Mouse (Mus musculus) heart, embryonic 15.5 days (tissue): ENCODE measurements around the gene Reln. TPM values are rescaled to one million over a fixed set of nuclear protein-coding genes. Genes with fewer than 3 reads are reported as not detected.

Experiments
- ATAC-seq: fragments of 200-750 bp; cut with Nextera tagmentation; replicated peaks from 2 replicates; pipeline ENCODE4 v1.8.0; 2017; ENCODE audit warnings: low read depth, moderate TSS enrichment; ENCODE audit not compliant: insufficient number of reproducible peaks, insufficient read depth, low FRiP score
- H3K27ac ChIP-seq: fragments of 300-500 bp; sonication (generic); 2 replicates; pipeline ENCODE4 v1.5.1; 2015; ENCODE audit warnings: mild to moderate bottlenecking, inconsistent platforms
- H3K27me3 ChIP-seq: fragments of 300-500 bp; sonication (generic); 2 replicates; pipeline ENCODE4 v1.6.1; 2015; ENCODE audit warnings: inconsistent platforms
- H3K36me3 ChIP-seq: fragments of 300-500 bp; sonication (generic); 2 replicates; pipeline ENCODE4 v1.6.1; 2015; ENCODE audit warnings: mild to moderate bottlenecking, inconsistent platforms
- H3K4me1 ChIP-seq: fragments of 300-500 bp; sonication (generic); replicated peaks from 2 replicates; pipeline ENCODE4 v1.6.1; 2015; ENCODE audit warnings: inconsistent platforms
- H3K4me2 ChIP-seq: fragments of 300-500 bp; sonication (generic); 2 replicates; pipeline ENCODE4 v1.6.1; 2015; ENCODE audit warnings: inconsistent platforms, mild to moderate bottlenecking, moderate library complexity
- H3K4me3 ChIP-seq: fragments of 300-500 bp; sonication (generic); 2 replicates; pipeline ENCODE4 v1.5.1; 2015; ENCODE audit warnings: mild to moderate bottlenecking, inconsistent platforms
- H3K9ac ChIP-seq: fragments of 300-500 bp; sonication (generic); 2 replicates; pipeline ENCODE4 v1.6.1; 2015; ENCODE audit warnings: mild to moderate bottlenecking, inconsistent platforms
- H3K9me3 ChIP-seq: fragments of 300-500 bp; sonication (generic); replicated peaks from 2 replicates; pipeline ENCODE4 v1.6.1; 2016; ENCODE audit warnings: inconsistent platforms
- WGBS: fragments of 180-500 bp; shearing (Covaris S2); methylation state at CpG from one replicate; pipeline ENCODE4 v1.1.7; 2015; ENCODE audit warnings: mixed read lengths; 5-methylcytosine and 5-hydroxymethylcytosine counted together
- polyA plus RNA-seq: library from polyadenylated mRNA; unstranded; fragments of >200 nt; fragmentation: Nextera tagmentation; extraction: Ambion mirVana; gene quantifications from 2 replicates; pipeline ENCODE4 v1.2.1, GENCODE M21; 2015

Gene Reln
- polyA plus RNA-seq, 1 experiment from 2014 or later: 1.5 TPM

DNA sequence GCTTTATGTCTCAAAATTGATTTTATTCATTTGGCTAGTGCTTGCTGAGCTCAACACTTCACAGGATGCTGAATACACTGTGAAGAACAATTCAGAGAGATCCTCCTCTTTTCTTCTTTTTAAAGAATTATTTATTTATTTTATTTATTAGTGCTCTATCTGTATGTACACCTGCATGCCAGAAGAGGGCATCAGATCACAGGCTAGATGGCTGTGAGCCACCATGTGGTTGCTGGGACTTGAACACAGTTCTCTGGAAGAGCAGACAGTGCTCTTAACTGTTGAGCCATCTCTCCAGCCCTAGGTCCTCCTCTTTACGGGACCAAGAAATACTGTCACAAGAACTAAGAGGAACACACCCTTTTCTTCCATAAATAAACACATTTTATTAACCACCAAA lies 399.9 kb downstream of the Reln start:
- H3K36me3 ChIP-seq: no peaks in the 10 kb centered on the region
- H3K9ac ChIP-seq: no peak overlapping the region
- H3K27me3 ChIP-seq: no peaks in the 10 kb centered on the region
- no peak overlapping the region for H3K4me3 ChIP-seq
- no peaks in the 10 kb centered on the region for H3K9me3 ChIP-seq
- ATAC-seq: no peak
- no peak overlapping the region for H3K4me2 ChIP-seq
- no peak overlapping the region for H3K27ac ChIP-seq
- no peaks in the 10 kb centered on the region for H3K4me1 ChIP-seq
- WGBS: 97% methylated on average over 1 of the region's 1 CpGs

DNA sequence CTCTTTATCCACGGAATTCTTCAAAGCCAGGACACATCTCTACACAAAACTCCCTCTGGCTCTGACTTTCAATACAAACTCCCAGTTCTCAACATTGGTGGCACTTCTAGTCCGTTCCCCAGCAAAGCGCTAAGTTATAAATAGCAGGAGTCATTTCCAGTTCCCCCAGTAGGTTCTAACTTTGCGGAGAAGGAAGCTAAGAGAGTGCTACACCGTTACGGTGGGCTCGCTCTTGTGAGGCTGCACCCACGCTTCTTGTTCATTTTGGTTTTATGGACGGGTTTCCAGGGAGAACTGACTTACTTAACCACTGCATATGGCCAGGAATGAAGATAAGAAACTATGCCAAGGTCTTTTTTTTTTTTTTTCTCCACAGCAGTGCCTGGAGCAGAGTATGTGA lies 405.1 kb downstream of the Reln start:
- Histone ChIP-seq H3K4me1 (peaks cover 9% of the 10 kb centered on the region; the same call in 1 of the 2 replicates), H3K27me3 (no peaks in the 10 kb centered on the region), H3K27ac (no peak overlapping the region), H3K4me2 (peak overlapping the region; percentile 29; the same call in 1 of the 2 replicates), H3K9ac (no peak overlapping the region), H3K36me3 (no peaks in the 10 kb centered on the region), H3K4me3 (no peak overlapping the region), H3K9me3 (no peaks in the 10 kb centered on the region)
- WGBS: 37% methylated on average over 9 of the region's 9 CpGs
- no peak for ATAC-seq

DNA sequence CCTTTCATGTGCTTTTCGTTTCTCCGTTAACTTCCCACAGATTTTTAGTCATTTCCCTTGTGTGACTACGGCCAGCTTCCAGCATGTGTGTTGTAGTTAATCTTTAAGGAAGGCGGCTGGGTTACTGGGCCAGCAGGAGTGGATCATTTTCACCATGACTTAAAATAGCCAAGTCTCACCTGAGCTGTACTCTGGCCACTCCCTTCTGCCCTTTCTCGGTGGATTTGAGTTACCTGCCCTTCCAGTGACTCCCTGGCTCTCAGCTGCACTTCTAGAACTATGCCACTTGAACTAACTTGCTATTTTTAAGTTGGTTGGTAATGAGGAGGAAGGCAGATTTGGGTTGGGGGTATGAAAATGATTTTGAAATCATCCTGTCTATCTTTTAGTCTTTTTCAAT lies 406.4 kb downstream of the Reln start:
- no peaks in the 10 kb centered on the region for H3K9me3 ChIP-seq
- H3K36me3 ChIP-seq: no peaks in the 10 kb centered on the region
- H3K27ac ChIP-seq: no peak overlapping the region
- no peak overlapping the region for H3K4me3 ChIP-seq
- no peak for ATAC-seq
- H3K4me2 ChIP-seq: no peak overlapping the region
- H3K4me1 ChIP-seq: peaks cover 9% of the 10 kb centered on the region; the same call in 1 of the 2 replicates
- WGBS: 66% methylated on average over 5 of the region's 5 CpGs
- H3K27me3 ChIP-seq: no peaks in the 10 kb centered on the region
- no peak overlapping the region for H3K9ac ChIP-seq

DNA sequence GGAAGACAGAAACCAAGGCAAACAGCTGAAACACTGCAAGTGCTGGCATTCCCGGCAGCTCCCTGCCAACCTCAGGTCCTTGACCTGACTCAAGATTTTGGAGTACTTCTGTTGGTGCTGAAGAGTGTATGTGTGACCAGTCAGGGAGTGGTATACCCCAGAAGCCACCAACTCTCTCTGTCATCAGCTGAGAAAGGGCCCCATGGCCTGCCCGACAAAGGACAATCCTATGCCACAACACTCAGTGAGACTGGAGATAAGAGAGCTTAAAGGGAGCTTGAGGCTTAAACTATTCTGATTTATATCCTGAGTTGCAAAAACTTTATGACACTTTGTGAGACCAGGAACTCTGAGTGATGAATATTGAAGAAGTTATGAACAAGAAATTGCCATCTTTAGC lies 407.9 kb downstream of the Reln start:
- H3K36me3 ChIP-seq: no peaks in the 10 kb centered on the region
- no peaks in the 10 kb centered on the region for H3K27me3 ChIP-seq
- no peak for ATAC-seq
- WGBS: 42% methylated on average over 2 of the region's 2 CpGs
- H3K9ac ChIP-seq: no peak overlapping the region
- no peak overlapping the region for H3K4me3 ChIP-seq
- H3K4me2 ChIP-seq: no peak overlapping the region
- peaks cover 9% of the 10 kb centered on the region; the same call in 1 of the 2 replicates for H3K4me1 ChIP-seq
- H3K27ac ChIP-seq: no peak overlapping the region
- no peaks in the 10 kb centered on the region for H3K9me3 ChIP-seq

DNA sequence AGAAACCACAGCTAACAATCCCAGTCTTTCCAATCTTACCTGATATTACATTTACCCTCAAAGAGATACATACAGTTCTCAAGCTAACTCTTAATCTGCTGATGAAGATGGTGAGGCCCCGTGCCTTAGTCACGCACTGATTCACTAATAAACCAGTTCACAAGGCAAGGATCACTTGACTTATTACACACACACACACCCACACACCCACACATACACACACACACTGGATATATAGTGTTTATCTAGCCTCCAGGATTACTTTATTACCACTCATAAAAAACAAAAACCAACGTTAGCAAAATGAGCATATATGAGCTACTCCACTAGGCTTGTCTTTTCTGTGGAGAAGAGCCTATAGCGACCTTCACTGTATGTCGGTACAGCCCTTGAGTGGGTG lies 408.4 kb downstream of the Reln start:
- no peak overlapping the region for H3K27ac ChIP-seq
- H3K4me3 ChIP-seq: no peak overlapping the region
- no peak overlapping the region for H3K9ac ChIP-seq
- no peak for ATAC-seq
- WGBS: 80% methylated on average over 5 of the region's 5 CpGs
- no peaks in the 10 kb centered on the region for H3K27me3 ChIP-seq
- H3K4me1 ChIP-seq: peaks cover 9% of the 10 kb centered on the region; the same call in 1 of the 2 replicates
- H3K4me2 ChIP-seq: no peak overlapping the region
- no peaks in the 10 kb centered on the region for H3K9me3 ChIP-seq
- no peaks in the 10 kb centered on the region for H3K36me3 ChIP-seq

DNA sequence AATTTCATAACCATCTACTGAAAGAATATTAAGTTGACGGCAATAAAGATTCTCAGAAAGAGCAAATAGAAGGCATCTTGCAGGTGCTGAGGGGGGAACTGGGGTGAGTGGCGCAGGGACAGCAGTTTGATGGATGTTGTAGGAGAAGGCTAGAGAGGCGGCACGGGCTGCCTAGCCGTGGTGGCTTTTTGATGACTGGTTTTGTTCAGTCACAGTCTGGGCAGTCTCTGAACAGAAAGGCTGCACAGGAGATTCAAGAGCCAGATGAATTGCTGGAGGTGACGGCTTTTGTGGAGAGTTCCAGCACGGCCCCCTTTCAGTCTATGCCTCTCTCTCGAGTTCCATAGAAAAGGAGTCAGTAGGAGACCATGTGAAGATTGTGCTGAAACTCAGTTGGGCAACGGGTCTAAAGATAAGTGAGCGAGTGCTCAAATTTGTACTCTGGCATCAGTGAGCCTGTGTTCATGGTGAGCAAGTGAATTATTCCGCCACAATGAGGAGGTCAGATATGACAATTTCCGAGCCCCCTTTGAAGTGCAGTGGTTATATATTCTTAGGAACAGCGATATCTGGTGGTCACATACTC lies 409.6 kb downstream of the Reln start:
- Histone ChIP-seq H3K4me2 (no peak overlapping the region), H3K4me3 (no peak overlapping the region), H3K9me3 (no peaks in the 10 kb centered on the region), H3K4me1 (peaks cover 9% of the 10 kb centered on the region; the same call in 1 of the 2 replicates), H3K27me3 (no peaks in the 10 kb centered on the region), H3K9ac (no peak overlapping the region), H3K27ac (no peak overlapping the region), H3K36me3 (no peaks in the 10 kb centered on the region)
- 82% methylated on average over 13 of the region's 13 CpGs for WGBS
- ATAC-seq: no peak

DNA sequence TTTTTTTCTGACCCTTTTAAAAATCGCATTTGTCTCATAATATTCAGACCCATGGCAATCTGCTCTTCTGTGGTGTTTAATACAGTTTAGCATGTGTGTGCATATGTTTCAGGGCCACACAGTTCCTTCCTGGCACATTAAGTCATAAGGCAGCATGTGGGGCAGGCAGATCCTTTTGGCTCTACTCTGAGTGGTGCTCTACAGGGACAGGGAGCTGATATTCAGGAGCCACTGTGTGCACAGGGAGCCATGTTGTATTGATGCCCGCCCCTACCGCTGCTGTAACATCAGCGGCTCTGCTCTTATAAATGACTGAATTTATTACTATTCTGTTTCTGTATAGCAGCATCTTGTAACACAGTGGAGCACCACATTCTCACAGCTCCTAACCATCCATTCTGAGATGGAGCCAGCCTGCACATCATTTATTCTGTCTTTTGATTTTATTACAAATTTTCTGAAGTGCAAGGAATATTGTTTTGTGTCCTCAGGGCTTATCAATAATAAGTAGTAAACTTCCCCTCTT lies 410.3 kb downstream of the Reln start:
- H3K4me1 ChIP-seq: peaks cover 6% of the 10 kb centered on the region; the same call in 1 of the 2 replicates
- WGBS: 88% methylated on average over 4 of the region's 4 CpGs
- no peak overlapping the region for H3K4me2 ChIP-seq
- no peaks in the 10 kb centered on the region for H3K9me3 ChIP-seq
- no peaks in the 10 kb centered on the region for H3K36me3 ChIP-seq
- no peak overlapping the region for H3K9ac ChIP-seq
- H3K27me3 ChIP-seq: no peaks in the 10 kb centered on the region
- no peak for ATAC-seq
- no peak overlapping the region for H3K4me3 ChIP-seq
- H3K27ac ChIP-seq: no peak overlapping the region

DNA sequence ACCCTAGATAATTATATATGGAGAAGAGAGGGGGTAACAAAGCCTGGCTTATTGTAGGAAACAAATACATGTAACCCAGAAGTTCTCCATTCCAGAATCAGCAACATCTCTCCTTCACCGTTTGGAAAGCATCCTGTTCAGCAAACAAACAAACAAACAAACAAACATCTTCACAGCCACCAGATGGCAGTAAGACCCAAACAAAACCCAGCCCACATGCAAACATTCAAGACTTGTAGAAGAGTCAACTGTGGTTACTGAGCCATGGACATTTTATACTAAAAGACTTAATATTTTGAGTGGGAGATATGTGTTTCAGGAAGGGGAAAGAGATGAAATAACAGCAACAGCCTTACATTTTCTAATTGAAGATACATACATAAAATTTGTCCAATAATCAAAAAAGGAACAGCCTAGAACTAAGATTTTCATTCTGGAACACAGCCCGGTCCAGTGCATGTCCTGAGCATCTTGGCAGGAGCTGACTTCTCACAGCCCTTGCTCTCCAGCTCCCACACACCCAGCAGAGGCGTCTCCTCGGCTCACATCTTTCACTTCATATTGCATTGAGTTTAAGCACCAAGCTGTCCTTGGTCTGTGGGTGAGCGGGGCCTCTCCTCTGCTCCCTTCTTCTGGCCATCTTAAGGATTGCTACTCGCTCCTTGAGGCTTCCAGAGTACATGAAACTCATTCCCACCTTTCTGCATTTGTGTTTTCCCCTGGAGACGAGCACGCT lies 411.0 kb downstream of the Reln start:
- ATAC-seq: no peak
- Histone ChIP-seq H3K9me3 (no peaks in the 10 kb centered on the region), H3K9ac (no peak overlapping the region), H3K4me1 (no peaks in the 10 kb centered on the region), H3K27ac (no peak overlapping the region), H3K4me2 (no peak overlapping the region), H3K4me3 (no peak overlapping the region), H3K27me3 (no peaks in the 10 kb centered on the region), H3K36me3 (no peaks in the 10 kb centered on the region)
- 67% methylated on average over 8 of the region's 8 CpGs for WGBS

DNA sequence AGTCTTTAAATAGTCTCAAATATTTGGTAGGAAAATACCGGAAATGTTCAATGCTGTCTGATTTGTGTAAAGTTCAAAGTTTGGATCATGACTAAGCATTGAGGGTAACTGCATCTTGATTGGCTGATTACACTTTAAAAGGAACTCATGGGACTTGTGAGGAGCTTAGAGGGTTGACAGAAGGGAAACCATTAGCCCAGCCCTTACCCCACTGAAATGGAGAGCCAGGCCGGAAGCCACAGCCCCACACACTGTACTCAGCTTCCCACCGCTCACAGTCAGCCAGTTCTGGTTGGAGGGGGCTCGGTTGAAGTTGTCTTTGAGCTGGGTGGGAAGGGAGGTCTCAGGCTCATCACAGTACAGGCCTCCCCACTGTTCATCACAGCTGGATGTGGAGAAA lies 413.4 kb downstream of the Reln start:
- no peak for ATAC-seq
- Histone ChIP-seq H3K4me3 (no peak overlapping the region), H3K4me2 (no peak overlapping the region), H3K27me3 (no peaks in the 10 kb centered on the region), H3K27ac (no peak overlapping the region), H3K9me3 (no peaks in the 10 kb centered on the region), H3K36me3 (no peaks in the 10 kb centered on the region), H3K4me1 (no peaks in the 10 kb centered on the region), H3K9ac (no peak overlapping the region)
- WGBS: 75% methylated on average over 4 of the region's 4 CpGs

DNA sequence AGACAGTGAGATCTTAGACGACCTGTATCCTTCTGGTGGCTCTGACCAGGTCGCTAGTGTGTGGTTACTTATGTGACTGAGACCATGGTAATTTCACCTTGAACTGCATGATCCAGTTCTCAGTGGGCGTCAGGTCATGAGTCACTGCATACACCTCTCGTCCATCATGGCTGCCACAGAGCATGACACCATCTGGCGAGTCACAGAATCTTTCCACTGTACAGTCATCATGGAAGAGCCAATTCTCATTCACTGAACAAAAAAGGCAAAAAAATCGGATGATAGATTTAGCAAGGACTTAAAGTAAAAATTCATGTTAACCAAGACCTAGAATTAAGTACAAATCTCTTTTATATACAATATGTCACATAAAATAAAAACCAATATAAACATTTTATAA lies 424.2 kb downstream of the Reln start:
- Histone ChIP-seq H3K36me3 (no peaks in the 10 kb centered on the region), H3K27me3 (no peaks in the 10 kb centered on the region), H3K9me3 (no peaks in the 10 kb centered on the region), H3K9ac (no peak overlapping the region), H3K4me3 (no peak overlapping the region), H3K27ac (no peak overlapping the region), H3K4me2 (no peak overlapping the region), H3K4me1 (no peaks in the 10 kb centered on the region)
- 73% methylated on average over 6 of the region's 6 CpGs for WGBS
- ATAC-seq: no peak

DNA sequence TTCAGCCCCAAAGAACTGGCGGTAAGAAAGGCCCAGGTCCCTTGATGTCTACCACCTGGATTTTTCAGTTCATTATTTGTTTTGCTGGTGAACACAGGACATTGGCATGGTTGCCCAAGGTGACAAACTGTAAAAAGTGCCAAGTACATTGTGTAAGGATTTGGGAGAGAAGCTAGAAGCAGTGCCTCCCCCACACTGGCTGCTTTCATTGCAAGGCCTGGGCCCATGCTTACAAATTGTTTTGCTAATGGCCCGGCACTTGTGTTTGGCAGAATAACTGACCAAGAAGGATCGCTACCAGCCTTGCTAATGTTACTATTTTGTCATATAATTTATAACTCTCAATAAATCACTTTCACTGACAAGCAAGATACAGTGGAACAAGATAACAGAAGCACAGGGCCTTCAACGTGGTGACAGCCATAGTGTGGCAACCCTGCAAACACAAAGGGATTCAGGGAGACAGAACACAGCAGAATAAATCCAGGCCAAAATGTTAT lies 425.2 kb downstream of the Reln start:
- Histone ChIP-seq H3K4me2 (no peak overlapping the region), H3K27ac (no peak overlapping the region), H3K36me3 (no peaks in the 10 kb centered on the region), H3K9ac (no peak overlapping the region), H3K4me1 (no peaks in the 10 kb centered on the region), H3K27me3 (no peaks in the 10 kb centered on the region), H3K4me3 (no peak overlapping the region), H3K9me3 (no peaks in the 10 kb centered on the region)
- WGBS: 62% methylated on average over 4 of the region's 4 CpGs
- no peak for ATAC-seq

DNA sequence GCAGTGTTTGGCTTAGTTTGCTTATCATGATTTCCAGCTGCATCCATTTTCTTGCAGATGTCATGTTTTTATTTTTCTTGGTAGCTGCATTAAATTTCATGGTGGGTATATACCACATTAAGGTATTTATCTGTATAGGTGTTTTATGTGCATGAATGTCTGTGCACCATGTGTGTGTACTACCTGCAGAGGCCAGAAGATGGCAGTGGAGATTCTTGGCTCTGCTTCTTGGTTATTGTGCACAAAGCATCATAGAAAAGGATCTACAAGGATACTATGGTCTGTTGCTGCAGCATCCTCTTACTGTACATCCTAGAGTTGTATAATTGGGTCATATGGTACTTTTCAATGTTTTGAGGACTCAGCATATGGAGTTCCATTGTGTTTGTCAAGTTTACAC lies 428.5 kb downstream of the Reln start:
- no peak overlapping the region for H3K4me2 ChIP-seq
- no peaks in the 10 kb centered on the region for H3K36me3 ChIP-seq
- no peak for ATAC-seq
- no peaks in the 10 kb centered on the region for H3K4me1 ChIP-seq
- H3K9me3 ChIP-seq: no peaks in the 10 kb centered on the region
- no peak overlapping the region for H3K4me3 ChIP-seq
- H3K9ac ChIP-seq: no peak overlapping the region
- no peaks in the 10 kb centered on the region for H3K27me3 ChIP-seq
- no peak overlapping the region for H3K27ac ChIP-seq
